Mouse (Mus musculus) right cerebral cortex, adult 2 months (tissue): ENCODE results near the gene Ptma.
A peak's percentile ranks its signal among the peaks of the same experiment; 100 is the strongest.
"Not testable (repeated sequence)": the region's sequence is repeated elsewhere in the genome, so short reads cannot be mapped to it uniquely, and the experiment has no call there.

ENCODE experiments used
- DNase-seq, 2 experiments: peaks; one replicate each; pipeline ENCODE4 v3.0.0; 2021 to 2022; ENCODE audit warnings: low spot score in 2 of 2

The Ptma gene

DNA sequence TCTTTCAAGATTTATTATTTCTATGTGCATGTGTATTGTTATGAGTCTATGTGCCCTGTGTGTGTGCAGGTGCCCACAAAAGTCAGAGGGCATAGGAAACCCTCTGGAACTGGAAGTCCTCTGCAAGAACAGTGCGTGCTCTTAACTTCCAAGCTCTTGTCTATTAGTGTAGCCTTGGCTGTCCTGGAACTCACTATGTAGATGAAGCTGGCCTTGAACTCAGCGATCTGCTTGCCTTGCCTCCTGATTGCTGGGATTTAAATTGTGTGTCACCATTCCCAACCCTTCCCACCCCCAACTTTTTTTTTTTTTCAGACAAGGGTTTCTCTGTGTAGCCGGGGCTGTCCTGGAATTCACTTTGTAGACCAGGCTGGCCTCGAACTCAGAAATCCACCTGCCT is 30.2 kb upstream of the Ptma start:
- DNase-seq = no peak

DNA sequence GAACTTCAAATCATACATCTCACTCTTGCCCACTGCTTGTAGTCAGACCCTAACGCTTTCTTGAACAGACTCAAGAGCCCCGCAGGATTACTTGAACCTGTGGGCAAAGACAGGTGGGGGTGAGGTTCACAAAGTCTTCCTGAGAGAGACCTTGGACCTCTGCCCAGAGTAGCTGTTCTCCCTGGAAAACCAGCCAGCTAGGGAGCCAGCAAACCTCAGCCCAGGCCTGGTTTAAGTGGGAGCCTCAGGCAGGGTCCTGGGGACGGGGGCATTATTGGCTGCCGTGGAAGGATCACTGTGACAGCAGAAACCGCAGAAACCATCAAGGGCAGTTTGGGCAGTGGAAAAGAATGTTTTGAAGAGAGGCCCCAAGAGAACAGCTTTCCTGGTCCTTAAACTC is 29.2 kb upstream of the Ptma start:
- no peak for DNase-seq

DNA sequence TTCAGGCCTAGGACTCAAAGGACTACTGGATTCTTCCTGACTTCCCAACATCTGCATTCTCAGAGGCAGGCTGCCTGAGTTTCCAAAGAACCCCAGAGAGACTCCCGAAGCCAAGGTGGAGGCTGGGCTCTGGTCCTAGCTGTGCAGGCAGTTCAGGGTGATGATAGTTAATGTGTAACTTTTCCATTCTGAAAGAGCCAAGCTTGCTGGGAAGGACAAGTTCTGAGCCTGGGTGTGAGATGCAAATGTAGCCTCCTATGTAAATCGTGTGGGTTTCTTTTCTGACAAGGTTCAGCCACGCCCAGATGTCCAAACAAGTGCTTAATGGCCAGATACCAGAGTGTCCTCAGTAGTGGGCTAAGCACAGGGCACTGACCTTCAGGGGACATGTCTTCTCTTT is 28.5 kb upstream of the Ptma start:
- no peak for DNase-seq

DNA sequence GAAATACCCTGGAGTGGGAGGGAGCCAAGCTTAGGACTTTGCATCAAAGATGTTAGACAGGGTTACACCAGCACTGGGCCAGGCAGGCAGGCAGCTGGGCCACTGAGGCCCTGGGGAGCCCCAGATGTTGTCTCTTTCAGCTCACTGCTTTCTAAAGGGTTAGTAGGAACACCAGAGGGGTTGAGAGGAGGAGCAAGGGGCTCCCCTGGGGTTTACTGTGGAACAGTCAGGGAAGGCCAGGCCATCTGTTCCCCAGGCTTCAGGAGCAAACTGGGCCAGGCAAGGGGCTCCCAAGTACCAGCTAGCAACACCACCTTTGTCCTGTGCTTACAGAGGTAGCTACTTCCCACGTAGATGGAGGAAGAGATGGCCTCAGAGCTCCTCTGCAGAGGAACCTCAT is 27.9 kb upstream of the Ptma start:
- no peak for DNase-seq

DNA sequence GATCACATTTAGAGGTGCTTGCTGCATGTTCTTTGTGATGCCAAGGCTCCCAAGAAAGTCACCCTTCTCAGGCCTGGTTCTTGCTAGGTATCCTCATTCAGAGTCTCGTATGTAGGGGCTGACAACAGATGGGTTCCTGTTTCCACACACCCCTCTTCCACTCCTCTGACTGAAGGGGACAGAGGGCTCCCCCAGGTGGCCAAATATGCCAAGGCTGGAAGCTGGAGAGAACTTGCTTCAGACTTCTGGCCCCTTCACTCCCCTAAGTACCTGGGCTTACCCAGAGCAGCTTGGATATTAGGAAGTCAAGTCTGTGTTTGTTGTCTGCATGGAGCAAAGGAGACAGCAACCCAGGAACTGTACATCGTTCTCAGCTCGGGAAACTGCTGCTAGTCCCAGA is 26.6 kb upstream of the Ptma start:
- DNase-seq = peak; percentile 58 to 62

DNA sequence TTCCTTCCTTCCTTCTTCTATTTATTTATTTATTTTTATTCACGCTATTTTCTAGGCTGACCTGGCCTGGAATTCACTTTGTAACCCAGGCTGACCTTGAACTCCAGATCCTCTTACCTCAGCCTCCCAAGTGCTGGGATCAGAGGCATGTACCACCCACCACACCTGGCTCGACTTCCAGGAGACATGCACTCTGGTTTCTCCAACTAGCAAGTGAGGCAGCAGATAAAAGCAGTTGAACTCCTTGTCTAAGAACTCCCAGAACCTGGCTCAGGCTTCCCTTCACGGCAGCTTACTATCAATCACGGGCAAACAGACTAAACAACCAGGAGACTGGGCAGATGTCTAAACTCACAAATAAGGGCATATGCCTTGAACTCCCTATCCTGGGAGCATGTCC is 25.8 kb upstream of the Ptma start:
- no peak for DNase-seq

DNA sequence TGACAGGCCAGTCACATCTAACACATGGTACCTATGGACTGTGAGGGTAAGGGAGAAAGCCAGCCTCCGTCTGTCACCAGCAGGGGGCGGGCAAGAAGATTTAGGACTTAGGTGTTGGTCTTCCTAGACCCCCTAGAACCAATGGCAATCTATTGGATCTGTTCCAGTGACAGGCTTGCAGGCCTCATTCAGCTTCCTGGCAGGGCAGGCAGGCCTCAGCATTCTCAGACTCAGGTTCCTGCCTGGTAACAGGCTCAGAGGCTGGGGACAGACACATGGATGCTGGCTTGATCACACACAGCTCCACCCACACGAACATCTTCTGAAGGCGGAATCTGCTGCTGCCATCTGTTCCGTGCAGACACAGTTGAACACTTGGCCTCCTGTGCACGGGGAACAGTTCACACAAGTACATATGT is 25.4 kb upstream of the Ptma start:
- DNase-seq = peak; percentile 85 to 87

DNA sequence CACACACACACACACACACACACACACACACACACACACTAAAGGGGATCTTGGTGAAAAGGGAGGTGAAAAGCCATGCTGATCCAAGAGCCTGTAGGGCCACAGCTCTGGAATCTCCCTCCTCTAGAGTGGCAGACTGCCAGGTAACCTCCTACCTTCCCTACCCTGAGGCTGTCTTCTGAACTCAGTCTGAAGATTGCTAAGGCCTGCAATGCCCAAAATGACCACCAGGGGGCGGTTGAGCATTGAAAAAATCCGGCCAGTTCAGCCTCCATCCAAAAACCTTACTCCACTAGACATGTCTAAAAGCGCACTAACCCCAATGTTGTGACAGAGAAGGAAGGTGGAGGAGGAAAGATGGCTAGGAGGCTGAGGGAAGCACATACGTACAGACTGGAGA is 25.0 kb upstream of the Ptma start:
- DNase-seq = peak; percentile 96 to 98

DNA sequence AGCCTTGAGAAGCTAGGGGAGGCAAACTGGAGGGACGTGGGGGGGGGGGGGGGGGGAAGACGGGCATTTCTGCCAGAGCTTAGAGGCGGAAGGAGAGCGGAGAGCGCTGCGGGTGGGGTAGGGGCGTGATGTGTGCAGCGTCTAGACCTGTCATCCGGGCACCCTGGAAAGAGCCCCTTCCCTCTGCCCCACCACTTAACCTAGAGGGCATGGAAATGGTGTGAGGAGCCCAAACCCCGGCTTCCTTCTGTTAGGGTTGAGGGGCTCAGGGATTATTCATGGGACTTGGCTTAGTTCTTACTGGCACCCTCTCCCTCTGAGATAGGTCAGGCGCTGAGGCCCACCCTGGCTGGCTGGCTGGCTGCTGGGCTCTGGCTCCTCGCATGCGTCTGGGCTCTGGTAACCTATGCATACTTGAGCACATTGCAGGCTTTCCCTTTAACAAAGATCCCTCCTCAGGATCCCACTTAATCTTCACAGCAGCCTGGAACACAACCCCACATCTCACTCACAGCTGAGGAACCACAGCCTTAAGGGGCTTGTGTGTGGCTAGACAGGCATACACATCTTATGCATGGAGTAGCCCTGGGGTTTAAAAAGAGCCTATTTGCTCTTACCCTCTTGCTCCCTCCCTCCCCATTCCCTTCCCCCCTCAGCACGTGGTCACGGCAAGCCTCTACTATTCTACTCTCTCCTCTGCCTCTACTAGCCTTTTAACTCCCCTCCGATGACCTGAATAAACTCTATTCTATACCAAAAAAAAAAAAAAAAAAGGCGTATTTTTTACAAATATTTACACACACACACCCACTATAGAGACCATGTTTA is 24.1 kb upstream of the Ptma start:
- DNase-seq = no peak

DNA sequence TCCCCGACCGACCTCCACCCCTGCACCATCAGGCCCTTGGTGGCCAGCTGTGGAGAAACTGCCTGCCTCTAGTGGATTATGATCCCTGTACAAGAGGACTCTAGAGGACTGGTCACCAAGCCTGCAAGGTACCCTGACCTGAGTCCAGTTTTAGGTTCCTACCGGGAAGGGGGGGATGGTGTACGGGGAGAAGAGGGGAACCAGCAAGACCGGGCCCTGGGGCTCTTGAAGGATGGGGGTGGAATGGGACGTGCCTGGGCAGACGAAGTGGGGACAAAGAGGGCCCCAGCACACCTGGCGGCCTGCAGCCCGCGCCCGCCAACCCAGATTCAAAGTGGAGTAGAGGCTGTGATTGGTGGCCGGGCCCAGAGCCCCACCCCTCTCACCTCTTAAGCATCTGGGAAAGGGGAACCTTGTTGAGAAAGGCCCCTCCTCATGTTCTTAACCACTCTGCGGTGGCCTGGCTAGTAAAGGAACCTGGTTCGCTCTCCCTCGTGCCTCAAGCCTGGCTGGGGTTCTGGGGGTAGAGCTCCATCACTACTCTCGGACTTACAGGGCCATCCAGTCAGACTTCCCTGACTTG is 23.3 kb upstream of the Ptma start:
- DNase-seq = no peak

DNA sequence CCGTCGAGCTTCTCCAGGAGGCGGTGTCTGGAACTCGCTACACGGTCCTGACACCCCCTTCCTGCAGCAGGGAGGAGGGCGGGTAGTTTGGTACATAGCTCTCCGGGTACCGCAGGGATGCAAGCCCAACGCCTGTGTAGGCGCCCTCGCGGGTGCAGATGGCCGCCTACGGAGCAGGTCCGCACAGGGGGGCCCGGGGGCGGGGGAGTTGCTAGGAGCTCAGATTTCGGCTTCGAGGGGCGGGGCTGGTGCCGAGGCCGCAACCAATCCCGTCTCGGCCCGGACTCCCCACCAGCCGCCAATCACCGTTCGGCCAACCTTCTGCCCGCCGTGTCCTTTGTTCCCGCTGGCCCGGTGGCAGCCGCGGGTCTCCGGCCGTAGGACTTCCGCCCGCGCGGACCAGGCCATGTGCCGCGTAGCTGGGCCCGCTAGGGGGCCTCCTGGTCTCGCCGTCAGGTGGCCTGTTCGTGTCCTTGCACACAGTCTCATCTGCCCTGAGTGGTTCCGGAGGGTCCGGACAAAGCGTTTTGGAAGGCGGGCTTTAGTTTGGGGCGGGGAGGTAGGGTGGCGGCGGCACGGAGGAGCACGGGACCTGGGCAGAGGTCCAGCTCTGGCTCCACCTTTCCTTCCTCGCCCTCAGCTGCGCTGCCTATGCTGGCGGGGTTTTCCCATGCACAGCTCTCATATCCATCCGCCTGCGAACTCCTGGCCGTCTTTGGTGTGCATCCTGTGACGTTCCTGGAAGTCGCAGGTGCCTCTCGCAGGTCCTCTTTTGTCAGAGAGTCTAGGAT is 22.4 kb upstream of the Ptma start:
- peak; percentile 93 to 95 for DNase-seq

DNA sequence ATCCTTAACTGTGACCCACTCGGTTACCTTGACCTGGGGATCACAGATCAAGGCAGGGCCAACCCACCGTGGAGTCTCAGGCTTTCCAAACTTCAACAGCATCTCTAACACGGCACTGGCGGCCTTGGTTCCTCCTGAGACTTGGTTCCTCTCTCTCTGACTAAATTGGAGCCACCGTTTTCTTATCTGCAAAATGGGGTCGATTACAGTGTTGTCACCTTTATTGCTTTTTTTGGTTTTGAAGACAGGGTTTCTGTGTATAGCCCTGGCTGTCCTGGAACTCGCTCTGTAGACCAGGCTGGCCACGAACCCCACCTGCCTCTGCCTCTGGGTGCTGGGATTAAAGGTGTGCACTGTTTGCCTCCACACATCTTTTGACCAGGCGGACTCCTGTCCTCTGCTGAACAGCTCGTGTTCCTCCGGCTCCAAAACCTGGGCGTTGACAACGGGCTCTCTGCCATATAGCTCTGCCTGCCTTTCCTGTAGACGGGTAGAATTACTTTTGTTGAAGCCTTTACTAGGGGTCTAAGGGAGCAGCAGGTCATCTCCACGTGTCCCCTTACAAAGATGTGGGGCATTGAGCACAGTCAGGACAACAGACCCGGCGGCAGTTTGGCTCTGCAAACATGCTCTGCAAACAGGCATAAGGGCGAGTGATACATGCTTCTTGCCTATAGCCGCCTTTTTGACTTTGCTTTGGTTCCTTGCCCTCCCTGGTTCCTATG is 21.7 kb upstream of the Ptma start:
- no peak for DNase-seq

DNA sequence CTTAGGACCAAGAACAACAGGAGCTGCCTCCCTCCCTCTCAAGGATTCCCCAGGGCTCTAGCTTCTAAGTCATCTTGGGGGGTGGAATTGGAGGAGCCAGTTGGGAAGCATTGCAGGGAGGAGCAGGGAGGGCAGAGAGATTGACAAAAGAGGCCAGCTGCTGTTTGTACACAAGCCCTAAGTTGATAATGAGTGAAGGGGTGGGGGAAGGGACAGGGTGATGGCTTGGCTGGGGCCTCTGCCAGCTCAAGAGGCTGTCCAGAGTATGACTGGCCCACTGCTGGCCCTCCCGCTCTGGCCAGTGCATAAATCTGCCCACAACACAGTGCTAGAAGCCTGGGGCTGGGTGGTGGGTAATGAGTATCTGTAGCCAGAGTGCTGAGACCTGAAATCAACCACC is 21.1 kb upstream of the Ptma start:
- no peak for DNase-seq

DNA sequence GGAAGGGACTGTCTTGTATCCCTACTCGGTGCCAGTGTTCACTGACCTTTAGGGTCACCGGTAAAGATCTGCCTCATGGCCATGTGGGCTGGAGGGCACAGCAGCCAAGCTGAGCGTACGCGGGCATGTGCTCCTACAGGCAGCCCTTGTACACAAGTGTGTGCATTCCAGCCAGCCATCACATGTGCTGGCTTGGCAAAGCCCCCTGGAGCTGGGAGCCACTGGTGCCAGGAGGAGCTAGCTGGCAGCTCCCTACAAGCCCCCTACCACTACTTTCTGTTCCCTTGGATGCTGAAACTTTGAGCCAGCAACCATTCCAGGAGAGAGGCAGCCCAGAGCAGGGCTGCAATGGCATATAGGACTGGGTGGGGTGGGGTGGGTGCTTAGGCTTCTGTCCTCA is 20.1 kb upstream of the Ptma start:
- no peak for DNase-seq

DNA sequence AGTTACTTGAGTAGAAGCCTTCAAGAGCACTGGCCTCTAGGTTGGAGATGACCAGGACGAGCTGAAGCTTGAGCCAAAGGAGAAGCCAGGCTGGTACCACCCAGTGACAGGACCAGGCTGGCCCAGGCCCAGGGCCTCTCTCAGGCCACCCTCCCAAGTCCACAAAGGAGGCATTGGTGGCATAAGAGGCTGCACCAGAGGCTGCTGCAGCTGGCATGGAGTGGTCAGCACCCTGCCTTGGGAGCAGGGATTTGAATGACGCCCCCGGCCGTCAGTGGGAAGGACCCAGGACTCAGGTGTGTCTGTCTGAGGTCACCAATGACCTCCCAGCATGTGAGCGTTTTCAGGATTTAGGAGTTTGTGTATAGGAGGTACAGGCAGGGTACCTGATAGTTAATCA is 18.7 kb upstream of the Ptma start:
- DNase-seq = no peak

DNA sequence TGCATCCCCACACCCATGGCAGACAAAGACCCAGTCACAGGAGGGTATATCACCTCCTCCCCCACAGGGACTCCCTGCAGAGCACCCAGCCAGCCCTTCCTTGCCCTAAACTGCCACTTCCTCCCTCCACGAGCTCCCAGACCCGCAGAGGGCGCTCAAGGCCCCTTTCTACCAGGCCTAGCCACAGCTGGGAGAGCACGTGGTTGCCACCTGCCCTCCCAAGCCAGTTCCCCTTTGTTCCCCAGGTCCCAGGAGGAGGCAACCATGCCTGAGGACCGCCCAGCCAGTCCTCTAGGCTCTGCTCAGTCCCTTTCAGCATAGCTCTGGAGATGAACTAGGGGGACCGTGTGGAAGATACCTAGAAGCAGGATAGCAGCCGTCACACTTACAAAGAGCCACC is 17.1 kb upstream of the Ptma start:
- DNase-seq = peak; percentile 76

DNA sequence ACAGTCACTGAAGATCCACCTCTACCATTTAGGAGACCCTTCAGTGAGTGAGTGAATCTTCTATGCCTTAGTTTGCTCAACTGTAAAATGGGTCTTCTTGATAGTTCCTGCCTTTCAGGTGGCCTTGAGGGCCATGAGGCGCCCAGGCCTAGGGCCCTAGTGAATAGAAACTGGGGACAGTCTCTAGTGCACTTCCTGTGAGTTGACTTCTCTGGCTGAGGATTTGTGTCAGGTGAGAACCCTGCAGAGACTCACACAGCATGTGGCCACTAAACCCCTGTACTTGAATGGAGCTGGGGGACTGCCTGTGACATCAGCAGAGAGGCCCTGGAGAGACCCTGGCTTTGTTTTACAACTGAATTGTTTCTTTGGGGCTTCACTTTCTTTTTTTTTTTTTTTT is 16.3 kb upstream of the Ptma start:
- DNase-seq = no peak

DNA sequence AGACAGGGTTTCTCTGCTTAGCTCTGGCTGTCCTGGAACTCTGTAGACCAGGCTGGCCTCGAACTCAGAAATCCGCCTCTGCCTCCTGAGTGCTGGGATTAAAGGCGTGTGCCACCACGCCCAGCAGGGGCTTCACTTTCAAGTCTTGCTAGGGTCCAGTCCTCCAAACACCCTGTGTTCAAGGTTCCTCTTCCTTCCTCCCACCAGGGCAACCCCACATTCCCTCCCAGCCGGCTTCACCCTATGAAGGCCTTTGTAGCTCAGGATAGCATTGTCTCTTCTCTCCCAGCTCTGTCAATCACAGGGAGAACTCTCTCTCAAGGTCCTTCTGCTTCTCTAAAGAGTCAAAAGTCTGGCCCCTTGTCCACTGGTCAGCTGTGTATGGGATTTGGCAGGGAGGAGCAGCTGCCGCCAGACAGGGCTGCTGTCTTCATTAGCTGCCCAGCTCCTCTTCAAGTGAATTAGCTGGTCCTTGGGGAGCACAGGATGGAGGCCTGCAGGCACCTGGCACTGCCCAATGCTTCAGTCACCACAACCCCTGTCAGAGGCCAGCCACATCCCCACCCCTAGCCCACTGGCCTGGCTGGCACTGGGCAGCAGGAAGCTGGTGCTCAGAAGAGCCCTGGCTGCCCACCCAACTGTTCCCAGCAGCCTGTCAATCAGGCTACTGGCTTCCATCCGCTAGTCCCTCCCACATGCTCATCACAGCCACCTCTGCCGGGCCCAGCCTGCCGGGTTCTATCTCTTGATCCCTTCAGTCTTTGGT is 15.7 kb upstream of the Ptma start:
- no peak for DNase-seq

DNA sequence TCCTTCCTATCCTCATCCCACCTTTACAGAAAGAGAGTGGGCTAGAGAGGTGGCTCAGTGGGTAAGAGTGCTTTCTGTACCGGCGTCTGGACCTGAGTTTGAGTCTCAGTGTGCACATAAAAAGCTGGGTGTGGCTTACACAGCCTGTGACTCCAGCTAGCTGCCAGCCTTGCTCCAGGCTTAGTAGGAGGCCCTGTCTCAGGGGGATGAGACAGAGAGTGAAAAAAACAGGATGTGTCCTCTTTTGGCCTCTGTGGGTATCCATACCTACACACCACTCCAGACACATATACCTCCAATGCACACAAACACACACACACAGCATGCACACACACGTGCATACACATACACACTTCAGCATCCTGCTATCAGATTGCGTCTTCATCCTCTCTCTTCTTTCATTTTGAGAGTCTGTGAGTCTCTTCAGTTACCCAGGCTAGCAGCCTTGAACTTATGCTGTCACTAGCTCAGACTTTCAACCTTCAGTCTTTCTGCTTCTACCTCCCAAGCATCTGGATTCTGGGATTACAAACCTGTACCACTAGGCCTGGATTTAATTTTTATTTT is 14.3 kb upstream of the Ptma start:
- no peak for DNase-seq

DNA sequence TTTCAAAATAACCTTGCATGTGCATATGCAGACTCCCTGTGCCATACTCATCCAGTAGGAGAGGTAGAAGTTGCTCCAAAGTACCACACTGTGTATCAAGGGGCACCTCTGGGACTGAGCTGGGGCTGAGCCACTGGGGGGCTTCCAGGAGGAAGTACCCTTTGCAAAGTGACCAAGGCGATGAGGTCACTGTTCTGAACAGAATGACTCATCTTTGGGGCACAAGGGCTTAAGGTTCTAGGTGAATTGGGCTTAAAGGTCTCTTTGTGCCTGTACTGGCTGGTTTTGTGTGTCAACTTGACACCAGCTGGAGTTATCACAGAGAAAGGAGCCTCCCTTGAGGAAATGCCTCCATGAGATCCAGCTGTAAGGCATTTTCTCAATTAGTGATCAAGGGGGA is 13.5 kb upstream of the Ptma start:
- not testable (repeated sequence) for DNase-seq
